ENCODE assay signal across 9 mouse cellular contexts in genomic region chr11:62821893-62822292, GRCm38 (mm10). TPM values are rescaled to one million over a fixed set of nuclear protein-coding genes. Genes with fewer than 3 reads are reported as not detected.
A peak's percentile ranks its signal among the peaks of the same experiment; 100 is the strongest.
DNase-seq lines count a peak whose midpoint lies in the region; ATAC-seq and TF ChIP-seq lines count a peak whose summit lies in the region.
"Had no signal": no experiment of that assay in that cellular context is flagged by ENCODE, and none has a peak within 500 bp of the region (broad histone marks: within the 10 kb centered on the region; RNA-seq: fewer than 3 reads in every experiment).

No protein-coding gene starts in this region.

- H3K27me3 ChIP-seq in hindbrain, embryonic 10.5 days (ENCODE audit: insufficient read depth, poor library complexity, severe bottlenecking) = 0 out of 2 replicates have a peak, but pooled peaks cover 4% of the 10 kb centered on the region
- no peaks in the 10 kb centered on the region for H3K27me3 ChIP-seq in hindbrain, embryonic 11.5 days (ENCODE audit: control insufficient read depth, insufficient read depth, low read length)
- no peaks in the 10 kb centered on the region for H3K27me3 ChIP-seq in embryonic facial prominence, embryonic 15.5 days
- H3K27me3 ChIP-seq in intestine, embryonic 14.5 days (replicated peaks; ENCODE audit: control insufficient read depth, insufficient read depth, low read length) = no peaks in the 10 kb centered on the region
- H3K27me3 ChIP-seq in lung, postnatal 0 days (replicated peaks; ENCODE audit: insufficient read depth, low read length) = no peaks in the 10 kb centered on the region
- H3K27me3 ChIP-seq: Patski had no signal

- DNase-seq in hindbrain, embryonic 10.5 days (ENCODE audit: low spot score) = no peak
- no peak for DNase-seq in hindbrain, embryonic 11.5 days (ENCODE audit: low spot score)
- peak; percentile 55 for DNase-seq in intestine, embryonic 14.5 days (ENCODE audit: low spot score)
- peak; percentile 82 for DNase-seq in lung, postnatal 0 days (ENCODE audit: low spot score)
- no peak for DNase-seq in thymus, postnatal 0 days (ENCODE audit: low spot score)
- DNase-seq in ovary, postnatal 14 days (ENCODE audit: low spot score) = no peak
- DNase-seq in layer of hippocampus, adult 9-11 months = no peak

- H3K9me3 ChIP-seq in hindbrain, embryonic 10.5 days = no peaks in the 10 kb centered on the region
- H3K9me3 ChIP-seq in hindbrain, embryonic 11.5 days (ENCODE audit: control insufficient read depth, low read length) = no peaks in the 10 kb centered on the region
- H3K9me3 ChIP-seq in embryonic facial prominence, embryonic 15.5 days (replicated peaks) = no peaks in the 10 kb centered on the region
- H3K9me3 ChIP-seq in intestine, embryonic 14.5 days (ENCODE audit: control insufficient read depth, low read length) = no peaks in the 10 kb centered on the region
- no peaks in the 10 kb centered on the region for H3K9me3 ChIP-seq in lung, postnatal 0 days (ENCODE audit: low read length)

- H3K27ac ChIP-seq in hindbrain, embryonic 10.5 days = peak overlapping the region; percentile 23; the same call in 1 of the 2 replicates
- no peak overlapping the region for H3K27ac ChIP-seq in hindbrain, embryonic 11.5 days (ENCODE audit: low read depth, low read length)
- H3K27ac ChIP-seq in embryonic facial prominence, embryonic 15.5 days (replicated peaks) = peak overlapping the region; percentile 72
- no peak overlapping the region for H3K27ac ChIP-seq in intestine, embryonic 14.5 days (ENCODE audit: low read depth)
- peak overlapping the region; percentile 91 for H3K27ac ChIP-seq in lung, postnatal 0 days (ENCODE audit: low read length)

- H3K9ac ChIP-seq in hindbrain, embryonic 11.5 days (ENCODE audit: low read depth, low read length) = no peak overlapping the region
- H3K9ac ChIP-seq in embryonic facial prominence, embryonic 15.5 days = no peak overlapping the region
- no peak overlapping the region for H3K9ac ChIP-seq in intestine, embryonic 14.5 days (ENCODE audit: low read length)
- H3K9ac ChIP-seq in lung, postnatal 0 days (replicated peaks; ENCODE audit: low read depth) = 0 out of 2 replicates have a peak overlapping the region, but pooled peaks have one; percentile 27

- H3K36me3 ChIP-seq in hindbrain, embryonic 10.5 days = no peaks in the 10 kb centered on the region
- H3K36me3 ChIP-seq in hindbrain, embryonic 11.5 days (ENCODE audit: control insufficient read depth, insufficient read depth, low read length) = no peaks in the 10 kb centered on the region
- H3K36me3 ChIP-seq in embryonic facial prominence, embryonic 15.5 days = 0 out of 2 replicates have a peak, but pooled peaks cover 3% of the 10 kb centered on the region
- no peaks in the 10 kb centered on the region for H3K36me3 ChIP-seq in intestine, embryonic 14.5 days (ENCODE audit: control insufficient read depth, insufficient read depth, low read length)
- H3K36me3 ChIP-seq in lung, postnatal 0 days (ENCODE audit: insufficient read depth, low read length) = no peaks in the 10 kb centered on the region

- H3K4me2 ChIP-seq in hindbrain, embryonic 11.5 days (replicated peaks; ENCODE audit: low read depth, low read length) = no peak overlapping the region
- H3K4me2 ChIP-seq in embryonic facial prominence, embryonic 15.5 days (replicated peaks) = peak overlapping the region; percentile 86
- H3K4me2 ChIP-seq in intestine, embryonic 14.5 days (ENCODE audit: low read length) = peak overlapping the region; percentile 85
- H3K4me2 ChIP-seq in lung, postnatal 0 days (replicated peaks; ENCODE audit: low read depth, low read length) = peak overlapping the region; percentile 63

- WGBS in hindbrain, embryonic 10.5 days = 74% methylated on average over 5 of the region's 5 CpGs
- WGBS in hindbrain, embryonic 11.5 days = 76% methylated on average over 5 of the region's 5 CpGs
- WGBS in embryonic facial prominence, embryonic 15.5 days = 43% methylated on average over 5 of the region's 5 CpGs
- WGBS in intestine, embryonic 14.5 days = 52% methylated on average over 5 of the region's 5 CpGs
- 31% methylated on average over 5 of the region's 5 CpGs for WGBS in lung, postnatal 0 days

- TF ChIP-seq CTCF in lung, postnatal 0 days (IDR thresholded peaks at IDR 0.05) = no peak

- H3K4me3 ChIP-seq in hindbrain, embryonic 10.5 days = peak overlapping the region; percentile 16; the same call in 1 of the 2 replicates
- no peak overlapping the region for H3K4me3 ChIP-seq in hindbrain, embryonic 11.5 days (ENCODE audit: low read depth, low read length)
- peak overlapping the region; percentile 34 for H3K4me3 ChIP-seq in embryonic facial prominence, embryonic 15.5 days (replicated peaks)
- H3K4me3 ChIP-seq in intestine, embryonic 14.5 days (ENCODE audit: low read depth, low read length) = peak overlapping the region; percentile 60
- peak overlapping the region; percentile 56 for H3K4me3 ChIP-seq in lung, postnatal 0 days (ENCODE audit: low read depth, low read length)

- TF ChIP-seq EP300 in lung, postnatal 0 days (IDR thresholded peaks at IDR 0.05) = peak; percentile 93

- peaks cover 24% of the 10 kb centered on the region for H3K4me1 ChIP-seq in hindbrain, embryonic 10.5 days (replicated peaks)
- 0 out of 2 replicates have a peak, but pooled peaks cover 2% of the 10 kb centered on the region for H3K4me1 ChIP-seq in hindbrain, embryonic 11.5 days (replicated peaks; ENCODE audit: control insufficient read depth, insufficient read depth, low read length)
- H3K4me1 ChIP-seq in embryonic facial prominence, embryonic 15.5 days = peaks cover 38% of the 10 kb centered on the region
- peaks cover 14% of the 10 kb centered on the region; the same call in 1 of the 2 replicates for H3K4me1 ChIP-seq in intestine, embryonic 14.5 days (replicated peaks; ENCODE audit: control insufficient read depth, insufficient read depth, low read length)
- H3K4me1 ChIP-seq in lung, postnatal 0 days (ENCODE audit: insufficient read depth, low read depth, low read length) = peaks cover 3% of the 10 kb centered on the region; the same call in 1 of the 2 replicates

- no peak for ATAC-seq in hindbrain, embryonic 11.5 days (ENCODE audit: low FRiP score)
- ATAC-seq in embryonic facial prominence, embryonic 15.5 days (ENCODE audit: insufficient number of reproducible peaks, low FRiP score, low TSS enrichment, low read depth) = no peak
- ATAC-seq in intestine, embryonic 14.5 days (replicated peaks; ENCODE audit: low FRiP score, low TSS enrichment, low read depth) = no peak
- ATAC-seq in lung, postnatal 0 days = peak; percentile 40
- ATAC-seq: Patski had no signal

RNA-seq across cellular contexts. Expression of gene Trim16, which starts 1.9 kb away (rescaled TPM):
- polyA plus RNA-seq in hindbrain, embryonic 10.5 days (2016; fragmentation: Nextera tagmentation; extraction: Ambion mirVana) = 4.4 and 6.1 TPM in 2 replicates
- polyA plus RNA-seq in hindbrain, embryonic 11.5 days (2014; fragmentation: Nextera tagmentation; extraction: Ambion mirVana) = 5.3 and 6.4 TPM in 2 replicates
- polyA plus RNA-seq in embryonic facial prominence, embryonic 15.5 days (2015; fragmentation: Nextera tagmentation; extraction: Ambion mirVana) = 19.8 and 20.9 TPM in 2 replicates
- 13.1 and 14.4 TPM in 2 replicates for polyA plus RNA-seq in intestine, embryonic 14.5 days (2014; fragmentation: Nextera tagmentation; extraction: Ambion mirVana)
- polyA plus RNA-seq in lung, postnatal 0 days (2015; fragmentation: Nextera tagmentation; extraction: Ambion mirVana) = 50.3 and 62.8 TPM in 2 replicates
- polyA plus RNA-seq in thymus, postnatal 0 days (2015; fragmentation: Nextera tagmentation; extraction: Ambion mirVana) = 4.0 and 4.4 TPM in 2 replicates

RNA-seq across cellular contexts. Expression of gene Fbxw10, which starts 25.0 kb away (rescaled TPM):
- 0.36 and 0.41 TPM in 2 replicates for polyA plus RNA-seq in hindbrain, embryonic 10.5 days (2016; fragmentation: Nextera tagmentation; extraction: Ambion mirVana)
- polyA plus RNA-seq in hindbrain, embryonic 11.5 days (2014; fragmentation: Nextera tagmentation; extraction: Ambion mirVana) = 0.49 and 0.65 TPM in 2 replicates
- 0.72 and 1.1 TPM in 2 replicates for polyA plus RNA-seq in embryonic facial prominence, embryonic 15.5 days (2015; fragmentation: Nextera tagmentation; extraction: Ambion mirVana)
- 0.26 and 0.55 TPM in 2 replicates for polyA plus RNA-seq in intestine, embryonic 14.5 days (2014; fragmentation: Nextera tagmentation; extraction: Ambion mirVana)
- 0.27 TPM in 2 replicates for polyA plus RNA-seq in lung, postnatal 0 days (2015; fragmentation: Nextera tagmentation; extraction: Ambion mirVana)
- polyA plus RNA-seq in thymus, postnatal 0 days (2015; fragmentation: Nextera tagmentation; extraction: Ambion mirVana) = 2.1 and 3.0 TPM in 2 replicates

RNA-seq across cellular contexts. Expression of gene Zfp286, which starts 32.6 kb away (rescaled TPM):
- 23.6 and 23.7 TPM in 2 replicates for polyA plus RNA-seq in hindbrain, embryonic 10.5 days (2016; fragmentation: Nextera tagmentation; extraction: Ambion mirVana)
- 27.4 and 31.1 TPM in 2 replicates for polyA plus RNA-seq in hindbrain, embryonic 11.5 days (2014; fragmentation: Nextera tagmentation; extraction: Ambion mirVana)
- 22.4 and 23.4 TPM in 2 replicates for polyA plus RNA-seq in embryonic facial prominence, embryonic 15.5 days (2015; fragmentation: Nextera tagmentation; extraction: Ambion mirVana)
- polyA plus RNA-seq in intestine, embryonic 14.5 days (2014; fragmentation: Nextera tagmentation; extraction: Ambion mirVana) = 19.3 and 20.3 TPM in 2 replicates
- polyA plus RNA-seq in lung, postnatal 0 days (2015; fragmentation: Nextera tagmentation; extraction: Ambion mirVana) = 4.7 and 5.1 TPM in 2 replicates
- polyA plus RNA-seq in thymus, postnatal 0 days (2015; fragmentation: Nextera tagmentation; extraction: Ambion mirVana) = 16.4 and 18.9 TPM in 2 replicates

RNA-seq across cellular contexts. Expression of gene Tvp23b, which starts 57.4 kb away (rescaled TPM):
- 44.0 and 44.4 TPM in 2 replicates for polyA plus RNA-seq in hindbrain, embryonic 10.5 days (2016; fragmentation: Nextera tagmentation; extraction: Ambion mirVana)
- polyA plus RNA-seq in hindbrain, embryonic 11.5 days (2014; fragmentation: Nextera tagmentation; extraction: Ambion mirVana) = 41.7 and 53.0 TPM in 2 replicates
- 79.9 and 81.1 TPM in 2 replicates for polyA plus RNA-seq in embryonic facial prominence, embryonic 15.5 days (2015; fragmentation: Nextera tagmentation; extraction: Ambion mirVana)
- 59.3 and 61.8 TPM in 2 replicates for polyA plus RNA-seq in intestine, embryonic 14.5 days (2014; fragmentation: Nextera tagmentation; extraction: Ambion mirVana)
- 68.5 and 73.0 TPM in 2 replicates for polyA plus RNA-seq in lung, postnatal 0 days (2015; fragmentation: Nextera tagmentation; extraction: Ambion mirVana)
- polyA plus RNA-seq in thymus, postnatal 0 days (2015; fragmentation: Nextera tagmentation; extraction: Ambion mirVana) = 51.5 and 57.7 TPM in 2 replicates

Comparison
In these comparisons a context has a peak if more than half of its experiments do, and no peak if none do; other contexts are left out.
1. H3K27ac ChIP-seq: peak in hindbrain, embryonic 10.5 days (single experiment), embryonic facial prominence, embryonic 15.5 days (single experiment) and lung, postnatal 0 days (single experiment); none in hindbrain, embryonic 11.5 days (single experiment) and intestine, embryonic 14.5 days (single experiment).
2. DNase-seq: peak in intestine, embryonic 14.5 days (single experiment) and lung, postnatal 0 days (single experiment); none in hindbrain, embryonic 10.5 days (single experiment), hindbrain, embryonic 11.5 days (single experiment), thymus, postnatal 0 days (single experiment), ovary, postnatal 14 days (single experiment) and layer of hippocampus, adult 9-11 months (single experiment).